Mouse (Mus musculus) intestine, embryonic 14.5 days (tissue): Measurements from ENCODE around the gene Spaar. TPM values are rescaled to one million over a fixed set of nuclear protein-coding genes. Genes with fewer than 3 reads are reported as not detected.

ENCODE experiments used
- ATAC-seq: fragments of 200-750 bp; cut with Nextera tagmentation; replicated peaks from 2 replicates; pipeline ENCODE4 v1.8.0; 2017; ENCODE audit warnings: low read depth, moderate number of reproducible peaks, moderate TSS enrichment, moderate library complexity; ENCODE audit not compliant: low FRiP score, low TSS enrichment
- DNase-seq: peaks from one replicate; pipeline ENCODE4 v3.0.0-alpha.2; 2018; ENCODE audit warnings: low spot score
- H3K27ac ChIP-seq: fragments of 300-500 bp; sonication (generic); 2 replicates; pipeline ENCODE4 v1.5.1; 2014; ENCODE audit warnings: low read depth, mild to moderate bottlenecking, control low read depth
- H3K27me3 ChIP-seq: fragments of 300-500 bp; sonication (generic); replicated peaks from 2 replicates; pipeline ENCODE4 v1.6.1; 2014; ENCODE audit warnings: low read length, control low read depth; ENCODE audit not compliant: control insufficient read depth, insufficient read depth
- H3K36me3 ChIP-seq: fragments of 300-500 bp; sonication (generic); 2 replicates; pipeline ENCODE4 v1.6.1; 2014; ENCODE audit warnings: low read length, control low read depth; ENCODE audit not compliant: control insufficient read depth, insufficient read depth
- H3K4me1 ChIP-seq: fragments of 300-500 bp; sonication (generic); replicated peaks from 2 replicates; pipeline ENCODE4 v1.6.1; 2014; ENCODE audit warnings: low read length, control low read depth, mixed read lengths; ENCODE audit not compliant: control insufficient read depth, insufficient read depth
- H3K4me2 ChIP-seq: fragments of 300-500 bp; sonication (generic); 2 replicates; pipeline ENCODE4 v1.6.1; 2014; ENCODE audit warnings: low read length
- H3K4me3 ChIP-seq: fragments of 300-500 bp; sonication (generic); 2 replicates; pipeline ENCODE4 v1.5.1; 2014; ENCODE audit warnings: low read depth, low read length, control low read depth, mixed read lengths
- H3K9ac ChIP-seq: fragments of 300-500 bp; sonication (generic); 2 replicates; pipeline ENCODE4 v1.6.1; 2014; ENCODE audit warnings: mild to moderate bottlenecking, low read length
- H3K9me3 ChIP-seq: fragments of 300-500 bp; sonication (generic); 2 replicates; pipeline ENCODE4 v1.6.1; 2016; ENCODE audit warnings: low read length, control low read depth; ENCODE audit not compliant: control insufficient read depth
- WGBS: fragments of 180-500 bp; shearing (Covaris S2); extraction: QIAGEN DNeasy Blood & Tissue Kit; methylation state at CpG from one replicate; pipeline ENCODE4 v1.1.7; 2014; 5-methylcytosine and 5-hydroxymethylcytosine counted together
- polyA plus RNA-seq: library from polyadenylated mRNA; unstranded; fragments of >200 nt; fragmentation: Nextera tagmentation; extraction: Ambion mirVana; gene quantifications from 2 replicates; pipeline ENCODE4 v1.2.1, GENCODE M21; 2014

Gene Spaar
- 0.04 TPM in 1 of 2 replicates, not detected in the other for polyA plus RNA-seq

GRCm38 (mm10) chr4:43729794-43730550, at the start of gene Spaar:
TSS of gene Spaar (plus strand) at chr4:43730034.
- Histone ChIP-seq H3K36me3 (no peaks in the 10 kb centered on the region), H3K27me3 (no peaks in the 10 kb centered on the region), H3K4me3 (no peak within 1 kb of the TSS), H3K9ac (no peak within 1 kb of the TSS), H3K4me2 (no peak within 1 kb of the TSS), H3K27ac (peak within 1 kb of the TSS; percentile 57; the same call in 1 of the 2 replicates), H3K9me3 (no peaks in the 10 kb centered on the region), H3K4me1 (peaks cover 22% of the 10 kb centered on the region)
- DNase-seq (no peak), ATAC-seq (no peak)
- WGBS: 53% methylated on average over 14 of the region's 14 CpGs

- Histone ChIP-seq H3K9ac (no peak overlapping the region), H3K4me2 (no peak overlapping the region), H3K4me3 (no peak overlapping the region), H3K9me3 (no peaks in the 10 kb centered on the region), H3K4me1 (no peaks in the 10 kb centered on the region), H3K27me3 (no peaks in the 10 kb centered on the region), H3K27ac (no peak overlapping the region), H3K36me3 (peaks cover 31% of the 10 kb centered on the region)
- DNase-seq (no peak), ATAC-seq (no peak)
- 94% methylated on average over 17 of the region's 17 CpGs for WGBS
Measured at GRCm38 (mm10) chr4:43690021-43690420, 39.8 kb upstream of the Spaar start.

GRCm38 (mm10) chr4:43691026-43691425, 38.8 kb upstream of the Spaar start:
- Histone ChIP-seq H3K9ac (no peak overlapping the region), H3K36me3 (peaks cover 24% of the 10 kb centered on the region), H3K9me3 (no peaks in the 10 kb centered on the region), H3K27ac (no peak overlapping the region), H3K4me2 (no peak overlapping the region), H3K4me1 (no peaks in the 10 kb centered on the region), H3K27me3 (no peaks in the 10 kb centered on the region), H3K4me3 (no peak overlapping the region)
- DNase-seq (no peak), ATAC-seq (no peak)
- 79% methylated on average over 5 of the region's 5 CpGs for WGBS

- Histone ChIP-seq H3K4me2 (no peak overlapping the region), H3K4me3 (no peak overlapping the region), H3K36me3 (peaks cover 8% of the 10 kb centered on the region), H3K27me3 (no peaks in the 10 kb centered on the region), H3K4me1 (no peaks in the 10 kb centered on the region), H3K9me3 (no peaks in the 10 kb centered on the region), H3K9ac (no peak overlapping the region), H3K27ac (no peak overlapping the region)
- 66% methylated on average over 5 of the region's 5 CpGs for WGBS
- DNase-seq (no peak), ATAC-seq (no peak)
Measured at GRCm38 (mm10) chr4:43693806-43694241, 36.0 kb upstream of the Spaar start.

- Histone ChIP-seq H3K9ac (no peak overlapping the region), H3K27me3 (no peaks in the 10 kb centered on the region), H3K9me3 (no peaks in the 10 kb centered on the region), H3K4me2 (no peak overlapping the region), H3K27ac (no peak overlapping the region), H3K4me1 (no peaks in the 10 kb centered on the region), H3K36me3 (peaks cover 4% of the 10 kb centered on the region), H3K4me3 (no peak overlapping the region)
- 93% methylated on average over 1 of the region's 1 CpGs for WGBS
- ATAC-seq (no peak), DNase-seq (no peak)
Measured at GRCm38 (mm10) chr4:43694439-43695248, 35.2 kb upstream of the Spaar start.

- no peak for ATAC-seq
- H3K9ac ChIP-seq: no peak overlapping the region
- DNase-seq: peak; percentile 57
- 0 out of 2 replicates have a peak, but pooled peaks cover under 1% of the 10 kb centered on the region for H3K36me3 ChIP-seq
- 24% methylated on average over 9 of the region's 9 CpGs for WGBS
- no peaks in the 10 kb centered on the region for H3K9me3 ChIP-seq
- H3K4me2 ChIP-seq: no peak overlapping the region
- H3K4me1 ChIP-seq: no peaks in the 10 kb centered on the region
- no peak overlapping the region for H3K4me3 ChIP-seq
- no peaks in the 10 kb centered on the region for H3K27me3 ChIP-seq
- no peak overlapping the region for H3K27ac ChIP-seq
Measured at GRCm38 (mm10) chr4:43695249-43695671, 34.6 kb upstream of the Spaar start.

GRCm38 (mm10) chr4:43696561-43696960, 33.3 kb upstream of the Spaar start:
- ATAC-seq: no peak
- no peaks in the 10 kb centered on the region for H3K27me3 ChIP-seq
- no peak for DNase-seq
- H3K4me2 ChIP-seq: no peak overlapping the region
- no peaks in the 10 kb centered on the region for H3K9me3 ChIP-seq
- no peak overlapping the region for H3K4me3 ChIP-seq
- H3K36me3 ChIP-seq: no peaks in the 10 kb centered on the region
- WGBS: 92% methylated on average over 13 of the region's 13 CpGs
- H3K27ac ChIP-seq: no peak overlapping the region
- no peak overlapping the region for H3K9ac ChIP-seq
- H3K4me1 ChIP-seq: no peaks in the 10 kb centered on the region

DNA sequence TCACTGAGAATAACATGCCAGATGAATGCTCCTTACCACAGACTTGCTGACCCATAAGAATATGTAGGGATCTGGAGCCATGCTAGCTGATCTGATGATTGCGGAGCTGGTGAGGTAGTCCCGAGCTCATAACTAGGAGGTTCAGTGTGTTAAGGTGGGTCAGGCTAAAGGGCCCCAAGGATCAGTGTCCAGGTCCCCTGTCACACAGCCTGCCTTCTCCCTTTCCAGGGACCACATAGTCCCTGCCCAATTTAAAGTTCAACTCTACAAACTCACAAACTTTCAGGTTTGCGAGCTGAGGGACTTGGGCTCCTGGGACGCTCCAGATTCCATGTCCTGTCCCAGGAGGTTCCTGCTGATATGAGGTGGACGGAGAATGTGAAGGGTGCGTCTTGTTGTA, 29.1 kb upstream of the Spaar start, which contains the start of gene Olfr70:
Gene Olfr70, minus strand, starts transcription at position 101 of the 400 bp plus-strand sequence.
- Histone ChIP-seq H3K4me3 (no peak within 1 kb of the TSS), H3K9me3 (no peaks in the 10 kb centered on the region), H3K4me1 (no peaks in the 10 kb centered on the region), H3K9ac (no peak within 1 kb of the TSS), H3K4me2 (no peak within 1 kb of the TSS), H3K36me3 (no peaks in the 10 kb centered on the region), H3K27me3 (no peaks in the 10 kb centered on the region), H3K27ac (no peak within 1 kb of the TSS)
- 85% methylated on average over 6 of the region's 6 CpGs for WGBS
- no peak for ATAC-seq
- DNase-seq: no peak
